Mouse (Mus musculus) left cerebral cortex, adult 11 months (tissue): Measurements from ENCODE around the gene Cntf.

Experiments used
- DNase-seq: peaks from one replicate; pipeline ENCODE4 v3.0.0; 2022; ENCODE audit warnings: low spot score

The Cntf gene

GRCm38 (mm10) chr19:12765308-12765707 is at the start of gene Cntf:
Gene Cntf, minus strand, starts transcription at chr19:12765632.
- no peak for DNase-seq

- DNase-seq = no peak
Observed at GRCm38 (mm10) chr19:12813883-12814282, 48.5 kb upstream of the Cntf start.

GRCm38 (mm10) chr19:12812644-12813364 is 47.4 kb upstream of the Cntf start:
- no peak for DNase-seq

- DNase-seq = no peak
Observed at GRCm38 (mm10) chr19:12806214-12806613, 40.8 kb upstream of the Cntf start.

- no peak for DNase-seq
Observed at GRCm38 (mm10) chr19:12805730-12806129, 40.3 kb upstream of the Cntf start.

GRCm38 (mm10) chr19:12804237-12804636 is 38.8 kb upstream of the Cntf start:
- no peak for DNase-seq

- peak; percentile 43 for DNase-seq
Observed at GRCm38 (mm10) chr19:12802830-12803229, 37.4 kb upstream of the Cntf start.

GRCm38 (mm10) chr19:12801046-12801445 is 35.6 kb upstream of the Cntf start:
- no peak for DNase-seq

- no peak for DNase-seq
Observed at GRCm38 (mm10) chr19:12800621-12801020, 35.2 kb upstream of the Cntf start.

GRCm38 (mm10) chr19:12799081-12799480 is 33.6 kb upstream of the Cntf start:
- DNase-seq = no peak

GRCm38 (mm10) chr19:12798404-12798803 is 33.0 kb upstream of the Cntf start:
- no peak for DNase-seq

GRCm38 (mm10) chr19:12797071-12797470 is 31.6 kb upstream of the Cntf start:
- no peak for DNase-seq

GRCm38 (mm10) chr19:12796328-12796931 is 31.0 kb upstream of the Cntf start:
- no peak for DNase-seq

- DNase-seq = peak; percentile 97
Observed at GRCm38 (mm10) chr19:12795511-12796327, 30.3 kb upstream of the Cntf start, which contains the start of the genes Zfp91 and Lpxn. Gene Zfp91, minus strand, starts transcription at chr19:12796126. Gene Lpxn, plus strand, starts transcription at chr19:12796193.

- DNase-seq = peak; percentile 39
Observed at GRCm38 (mm10) chr19:12795110-12795509, 29.7 kb upstream of the Cntf start.

GRCm38 (mm10) chr19:12794056-12795044 is 28.9 kb upstream of the Cntf start:
- peak; percentile 90 for DNase-seq

- no peak for DNase-seq
Observed at GRCm38 (mm10) chr19:12792374-12792773, 26.9 kb upstream of the Cntf start.

GRCm38 (mm10) chr19:12787721-12788120 is 22.3 kb upstream of the Cntf start:
- no peak for DNase-seq

- DNase-seq = no peak
Observed at GRCm38 (mm10) chr19:12786803-12787395, 21.5 kb upstream of the Cntf start.

GRCm38 (mm10) chr19:12780437-12780836 is 15.0 kb upstream of the Cntf start:
- no peak for DNase-seq

- DNase-seq = no peak
Observed at GRCm38 (mm10) chr19:12770888-12771287, 5.5 kb upstream of the Cntf start.
